In genomic region chr16:8736757-8737156, GRCm38 (mm10) we compare ENCODE assay signal across 8 mouse cellular contexts. TPM values are rescaled to one million over a fixed set of nuclear protein-coding genes. Genes with fewer than 3 reads are reported as not detected.
A peak's percentile ranks its signal among the peaks of the same experiment; 100 is the strongest.
DNase-seq lines count a peak whose midpoint lies in the region; ATAC-seq and TF ChIP-seq lines count a peak whose summit lies in the region.

No protein-coding gene starts in this region.

- H3K27ac ChIP-seq in testis, adult 2 months (ENCODE audit: control insufficient read depth, insufficient read depth, low read depth, low read length): no peak overlapping the region
- peak overlapping the region; percentile 97 for H3K27ac ChIP-seq in forebrain, embryonic 10.5 days
- peak overlapping the region; percentile 98 for H3K27ac ChIP-seq in liver, embryonic 12.5 days
- no peak overlapping the region for H3K27ac ChIP-seq in stomach, embryonic 15.5 days

- H3K9me3 ChIP-seq in forebrain, embryonic 10.5 days: no peaks in the 10 kb centered on the region
- H3K9me3 ChIP-seq in liver, embryonic 12.5 days (replicated peaks): no peaks in the 10 kb centered on the region
- H3K9me3 ChIP-seq in stomach, embryonic 15.5 days: no peaks in the 10 kb centered on the region

- no peak for ATAC-seq in liver, embryonic 12.5 days
- no peak for ATAC-seq in stomach, embryonic 15.5 days (ENCODE audit: insufficient read depth, low FRiP score, low read depth)

- H3K27me3 ChIP-seq in testis, adult 2 months (ENCODE audit: control insufficient read depth, insufficient read depth, low read length): no peaks in the 10 kb centered on the region
- H3K27me3 ChIP-seq in forebrain, embryonic 10.5 days (ENCODE audit: poor library complexity, severe bottlenecking): no peaks in the 10 kb centered on the region
- no peaks in the 10 kb centered on the region for H3K27me3 ChIP-seq in liver, embryonic 12.5 days (replicated peaks)
- H3K27me3 ChIP-seq in stomach, embryonic 15.5 days (replicated peaks): no peaks in the 10 kb centered on the region

- 13% methylated on average over 7 of the region's 7 CpGs for WGBS in forebrain, embryonic 10.5 days
- 4% methylated on average over 7 of the region's 7 CpGs for WGBS in liver, embryonic 12.5 days (ENCODE audit: insufficient replicate concordance)
- 4% methylated on average over 7 of the region's 7 CpGs for WGBS in stomach, embryonic 15.5 days

- TF ChIP-seq POLR2A in testis, adult 2 months (IDR thresholded peaks at IDR 0.05; ENCODE audit: control insufficient read depth, low read depth, low read length): no peak

- TF ChIP-seq CTCF in testis, adult 2 months (IDR thresholded peaks at IDR 0.05; ENCODE audit: control insufficient read depth, insufficient read depth, insufficient replicate concordance, low read depth, low read length): no peak

- no peak for DNase-seq in testis, postnatal 10 days (ENCODE audit: low spot score)
- no peak for DNase-seq in forebrain, embryonic 10.5 days (ENCODE audit: extremely low spot score, low spot score)
- DNase-seq in cerebellum, adult 11-12 months: no peak
- no peak for DNase-seq in spleen, postnatal 4 days (ENCODE audit: low spot score in 2 of 2)
- DNase-seq in frontal cortex, postnatal 10 days (ENCODE audit: low spot score in 2 of 2): no peak

- peaks cover 10% of the 10 kb centered on the region for H3K4me1 ChIP-seq in testis, adult 2 months (ENCODE audit: control insufficient read depth, insufficient read depth, low read length)
- H3K4me1 ChIP-seq in forebrain, embryonic 10.5 days: peaks cover 41% of the 10 kb centered on the region
- peaks cover 62% of the 10 kb centered on the region for H3K4me1 ChIP-seq in liver, embryonic 12.5 days
- peaks cover 28% of the 10 kb centered on the region for H3K4me1 ChIP-seq in stomach, embryonic 15.5 days

- peak overlapping the region; percentile 91 for H3K4me2 ChIP-seq in liver, embryonic 12.5 days
- H3K4me2 ChIP-seq in stomach, embryonic 15.5 days: peak overlapping the region; percentile 88

- no peaks in the 10 kb centered on the region for H3K36me3 ChIP-seq in testis, adult 2 months (ENCODE audit: control insufficient read depth, insufficient read depth, low read length)
- peaks cover 25% of the 10 kb centered on the region for H3K36me3 ChIP-seq in forebrain, embryonic 10.5 days (replicated peaks)
- H3K36me3 ChIP-seq in liver, embryonic 12.5 days: peaks cover 44% of the 10 kb centered on the region
- H3K36me3 ChIP-seq in stomach, embryonic 15.5 days: no peaks in the 10 kb centered on the region

- H3K4me3 ChIP-seq in testis, adult 2 months (ENCODE audit: control insufficient read depth, low read depth, low read length): peak overlapping the region; percentile 28; the same call in 1 of the 2 replicates
- peak overlapping the region; percentile 98 for H3K4me3 ChIP-seq in forebrain, embryonic 10.5 days
- H3K4me3 ChIP-seq in liver, embryonic 12.5 days: peak overlapping the region; percentile 100
- H3K4me3 ChIP-seq in stomach, embryonic 15.5 days (replicated peaks): peak overlapping the region; percentile 76

- peak overlapping the region; percentile 100 for H3K9ac ChIP-seq in liver, embryonic 12.5 days
- H3K9ac ChIP-seq in stomach, embryonic 15.5 days: peak overlapping the region; percentile 95; the same call in 1 of the 2 replicates

RNA-seq across cellular contexts. Expression of gene Usp7, which starts 55.4 kb away (rescaled TPM):
- polyA plus RNA-seq in testis, adult 2 months (2012; rRNA removed): 51.7 and 61.5 TPM in 2 replicates
- polyA plus RNA-seq in forebrain, embryonic 10.5 days (2016; fragmentation: Nextera tagmentation; extraction: Ambion mirVana): 32.7 and 33.4 TPM in 2 replicates
- polyA plus RNA-seq in liver, embryonic 12.5 days (2016; fragmentation: Nextera tagmentation; extraction: Ambion mirVana): 32.9 and 33.5 TPM in 2 replicates
- polyA plus RNA-seq in stomach, embryonic 15.5 days (2015; fragmentation: Nextera tagmentation; extraction: Ambion mirVana): 26.7 and 28.3 TPM in 2 replicates

RNA-seq across cellular contexts. Expression of gene Gm5767, which starts 56.2 kb away (rescaled TPM):
- polyA plus RNA-seq in testis, adult 2 months (2012; rRNA removed): 526 and 543 TPM in 2 replicates
- polyA plus RNA-seq in forebrain, embryonic 10.5 days (2016; fragmentation: Nextera tagmentation; extraction: Ambion mirVana): 0.26 TPM in 1 of 2 replicates, not detected in the other
- not detected in 2 replicates for polyA plus RNA-seq in liver, embryonic 12.5 days (2016; fragmentation: Nextera tagmentation; extraction: Ambion mirVana)
- polyA plus RNA-seq in stomach, embryonic 15.5 days (2015; fragmentation: Nextera tagmentation; extraction: Ambion mirVana): not detected in 2 replicates

Comparison
In these comparisons a context has a peak if more than half of its experiments do, and no peak if none do; other contexts are left out.
1. H3K27ac ChIP-seq: peak in forebrain, embryonic 10.5 days (single experiment) and liver, embryonic 12.5 days (single experiment); none in testis, adult 2 months (single experiment) and stomach, embryonic 15.5 days (single experiment).
2. H3K4me3 ChIP-seq: peak in every context shown above with its lines; median percentile 100 in liver, embryonic 12.5 days; 98 in forebrain, embryonic 10.5 days; 76 in stomach, embryonic 15.5 days; 28 in testis, adult 2 months.
3. RNA of gene Gm5767, which starts 56.2 kb away (polyA plus RNA-seq): 526 to 543 TPM in testis, adult 2 months; 0.26 TPM in forebrain, embryonic 10.5 days, not detected in stomach, embryonic 15.5 days and not detected in liver, embryonic 12.5 days; every median in the first group is over 100 times any median in the second.